Mouse (Mus musculus) liver, postnatal 0 days (tissue): ENCODE results near the gene Fam173a.

ENCODE experiments used
- CTCF ChIP-seq: sonication (generic); IDR thresholded peaks from 2 replicates; pipeline ENCODE4 v1.5.1; 2016; ENCODE audit warnings: antibody characterized with exemption, low read depth
- EP300 ChIP-seq: IDR thresholded peaks from 2 replicates; pipeline ENCODE4 v1.6.1; 2016; ENCODE audit warnings: antibody characterized with exemption, low read depth, mild to moderate bottlenecking

DNA sequence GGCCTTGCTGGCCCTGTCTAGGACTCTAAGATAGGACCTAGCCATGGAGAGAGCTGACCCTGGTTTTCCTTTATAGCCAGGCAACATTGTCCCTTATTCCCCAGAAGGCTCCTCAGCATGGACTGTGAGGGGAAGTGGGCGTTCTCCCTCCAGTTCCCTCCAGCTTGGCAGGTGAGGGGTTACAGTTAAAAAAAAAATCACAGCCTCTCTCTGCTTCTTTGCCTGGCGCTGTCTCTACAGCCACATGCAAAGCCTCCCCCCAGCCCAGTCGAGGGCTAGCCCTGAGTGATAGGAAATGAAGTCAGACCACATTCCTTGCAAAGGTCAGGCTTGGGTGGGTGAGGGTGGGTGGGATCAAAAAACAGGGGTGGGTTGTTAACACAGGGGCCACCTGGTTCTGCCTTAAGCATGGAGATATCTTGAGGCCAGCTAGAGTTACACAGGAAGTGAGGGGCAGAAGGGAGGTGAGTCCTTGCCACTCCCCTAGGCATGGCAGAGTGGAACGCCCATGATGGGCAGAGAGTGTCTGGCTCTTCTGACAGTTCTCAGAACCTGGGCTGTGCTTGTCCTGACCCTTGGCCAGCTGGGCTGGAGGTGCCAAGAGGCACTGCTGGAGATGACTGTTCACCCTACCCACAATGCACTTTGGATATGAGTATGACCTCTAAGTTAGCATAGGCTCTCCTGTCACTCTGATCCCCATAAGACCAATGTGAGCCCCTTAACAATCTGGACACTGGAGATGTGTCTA, 36.9 kb downstream of the Fam173a start:
- TF ChIP-seq CTCF = no peak
- TF ChIP-seq EP300 = no peak
